Mouse (Mus musculus): ENCODE measurements around the gene Il31. TPM values are rescaled to one million over a fixed set of nuclear protein-coding genes. Genes with fewer than 3 reads are reported as not detected.

Gene Il31
- polyA plus RNA-seq, 1 experiment from 2014 or later, result not detected

GRCm38 (mm10) chr5:123461420-123461819, 27.9 kb downstream of the Il31 start:
- no peak for TF ChIP-seq EP300 (IDR thresholded peaks at IDR 0.05)
- TF ChIP-seq CTCF (IDR thresholded peaks at IDR 0.05), result no peak
- Histone ChIP-seq H3K9ac (replicated peaks; ENCODE audit: low read depth) (no peak overlapping the region), H3K9me3 (ENCODE audit: low read length) (no peaks in the 10 kb centered on the region), H3K4me2 (replicated peaks; ENCODE audit: low read depth, low read length) (no peak overlapping the region), H3K27me3 (replicated peaks; ENCODE audit: insufficient read depth, low read length) (no peaks in the 10 kb centered on the region), H3K4me3 (ENCODE audit: low read depth, low read length) (no peak overlapping the region), H3K4me1 (ENCODE audit: insufficient read depth, low read depth, low read length) (no peaks in the 10 kb centered on the region), H3K36me3 (ENCODE audit: insufficient read depth, low read length) (0 out of 2 replicates have a peak, but pooled peaks cover 6% of the 10 kb centered on the region), H3K27ac (ENCODE audit: low read length) (no peak overlapping the region)
- ATAC-seq, result no peak
- no peak for DNase-seq (ENCODE audit: low spot score)
- 43% methylated on average over 5 of the region's 5 CpGs for WGBS

- H3K9me3 ChIP-seq (ENCODE audit: low read length), result no peaks in the 10 kb centered on the region
- no peak for DNase-seq (ENCODE audit: low spot score)
- H3K4me1 ChIP-seq (ENCODE audit: insufficient read depth, low read depth, low read length), result no peaks in the 10 kb centered on the region
- no peaks in the 10 kb centered on the region for H3K27me3 ChIP-seq (replicated peaks; ENCODE audit: insufficient read depth, low read length)
- peaks cover 48% of the 10 kb centered on the region for H3K36me3 ChIP-seq (ENCODE audit: insufficient read depth, low read length)
- H3K9ac ChIP-seq (replicated peaks; ENCODE audit: low read depth), result no peak overlapping the region
- H3K4me2 ChIP-seq (replicated peaks; ENCODE audit: low read depth, low read length), result no peak overlapping the region
- ATAC-seq, result no peak
- TF ChIP-seq EP300 (IDR thresholded peaks at IDR 0.05), result no peak
- no peak for TF ChIP-seq CTCF (IDR thresholded peaks at IDR 0.05)
- no peak overlapping the region for H3K27ac ChIP-seq (ENCODE audit: low read length)
- WGBS, result 94% methylated on average over 7 of the region's 7 CpGs
- no peak overlapping the region for H3K4me3 ChIP-seq (ENCODE audit: low read depth, low read length)
Observed at GRCm38 (mm10) chr5:123451886-123452285, 37.4 kb downstream of the Il31 start.

GRCm38 (mm10) chr5:123444849-123445334, 44.4 kb downstream of the Il31 start:
- no peak for TF ChIP-seq EP300 (IDR thresholded peaks at IDR 0.05)
- no peak for TF ChIP-seq CTCF (IDR thresholded peaks at IDR 0.05)
- Histone ChIP-seq H3K36me3 (ENCODE audit: insufficient read depth, low read length) (peaks cover 45% of the 10 kb centered on the region), H3K4me2 (replicated peaks; ENCODE audit: low read depth, low read length) (no peak overlapping the region), H3K4me1 (ENCODE audit: insufficient read depth, low read depth, low read length) (no peaks in the 10 kb centered on the region), H3K27me3 (replicated peaks; ENCODE audit: insufficient read depth, low read length) (no peaks in the 10 kb centered on the region), H3K9ac (replicated peaks; ENCODE audit: low read depth) (no peak overlapping the region), H3K27ac (ENCODE audit: low read length) (no peak overlapping the region), H3K9me3 (ENCODE audit: low read length) (no peaks in the 10 kb centered on the region), H3K4me3 (ENCODE audit: low read depth, low read length) (no peak overlapping the region)
- DNase-seq (ENCODE audit: low spot score) (no peak), ATAC-seq (no peak)
- WGBS, result 90% methylated on average over 5 of the region's 5 CpGs

GRCm38 (mm10) chr5:123444069-123444468, 45.2 kb downstream of the Il31 start:
- ATAC-seq, result peak; percentile 56; the same call in 1 of the 2 replicates

GRCm38 (mm10) chr5:123442283-123442682, 47.0 kb downstream of the Il31 start:
- DNase-seq (ENCODE audit: low spot score) (no peak), ATAC-seq (no peak)
- TF ChIP-seq EP300 (IDR thresholded peaks at IDR 0.05) (no peak), CTCF (IDR thresholded peaks at IDR 0.05) (no peak)
- Histone ChIP-seq H3K9me3 (ENCODE audit: low read length) (no peaks in the 10 kb centered on the region), H3K36me3 (ENCODE audit: insufficient read depth, low read length) (peaks cover 39% of the 10 kb centered on the region), H3K9ac (replicated peaks; ENCODE audit: low read depth) (no peak overlapping the region), H3K4me3 (ENCODE audit: low read depth, low read length) (no peak overlapping the region), H3K4me1 (ENCODE audit: insufficient read depth, low read depth, low read length) (no peaks in the 10 kb centered on the region), H3K27me3 (replicated peaks; ENCODE audit: insufficient read depth, low read length) (no peaks in the 10 kb centered on the region), H3K27ac (ENCODE audit: low read length) (no peak overlapping the region), H3K4me2 (replicated peaks; ENCODE audit: low read depth, low read length) (no peak overlapping the region)
- 88% methylated on average over 3 of the region's 3 CpGs for WGBS

More at GRCm38 (mm10) chr5:123444069-123444468, 45.2 kb downstream of the Il31 start:
- Histone ChIP-seq H3K36me3 (ENCODE audit: insufficient read depth, low read length) (peaks cover 39% of the 10 kb centered on the region), H3K4me2 (replicated peaks; ENCODE audit: low read depth, low read length) (no peak overlapping the region), H3K27me3 (replicated peaks; ENCODE audit: insufficient read depth, low read length) (no peaks in the 10 kb centered on the region), H3K9ac (replicated peaks; ENCODE audit: low read depth) (no peak overlapping the region), H3K4me3 (ENCODE audit: low read depth, low read length) (no peak overlapping the region), H3K4me1 (ENCODE audit: insufficient read depth, low read depth, low read length) (no peaks in the 10 kb centered on the region), H3K27ac (ENCODE audit: low read length) (no peak overlapping the region), H3K9me3 (ENCODE audit: low read length) (no peaks in the 10 kb centered on the region)
- TF ChIP-seq CTCF (IDR thresholded peaks at IDR 0.05) (peak; percentile 91), EP300 (IDR thresholded peaks at IDR 0.05) (no peak)
- WGBS, result 47% methylated on average over 4 of the region's 4 CpGs
- peak; percentile 78 for DNase-seq (ENCODE audit: low spot score)

- Histone ChIP-seq H3K4me2 (replicated peaks; ENCODE audit: low read depth, low read length) (no peak overlapping the region), H3K27me3 (replicated peaks; ENCODE audit: insufficient read depth, low read length) (no peaks in the 10 kb centered on the region), H3K36me3 (ENCODE audit: insufficient read depth, low read length) (peaks cover 26% of the 10 kb centered on the region), H3K9ac (replicated peaks; ENCODE audit: low read depth) (no peak overlapping the region), H3K4me1 (ENCODE audit: insufficient read depth, low read depth, low read length) (peaks cover 7% of the 10 kb centered on the region; the same call in 1 of the 2 replicates), H3K27ac (ENCODE audit: low read length) (no peak overlapping the region), H3K4me3 (ENCODE audit: low read depth, low read length) (no peak overlapping the region), H3K9me3 (ENCODE audit: low read length) (no peaks in the 10 kb centered on the region)
- ATAC-seq (no peak), DNase-seq (ENCODE audit: low spot score) (no peak)
- WGBS, result 65% methylated on average over 4 of the region's 4 CpGs
- TF ChIP-seq EP300 (IDR thresholded peaks at IDR 0.05) (no peak), CTCF (IDR thresholded peaks at IDR 0.05) (no peak)
Observed at GRCm38 (mm10) chr5:123440664-123441063, 48.6 kb downstream of the Il31 start.

GRCm38 (mm10) chr5:123439941-123440340, 49.3 kb downstream of the Il31 start:
- Histone ChIP-seq H3K9me3 (ENCODE audit: low read length) (no peaks in the 10 kb centered on the region), H3K4me2 (replicated peaks; ENCODE audit: low read depth, low read length) (no peak overlapping the region), H3K27me3 (replicated peaks; ENCODE audit: insufficient read depth, low read length) (no peaks in the 10 kb centered on the region), H3K36me3 (ENCODE audit: insufficient read depth, low read length) (peaks cover 19% of the 10 kb centered on the region), H3K9ac (replicated peaks; ENCODE audit: low read depth) (no peak overlapping the region), H3K27ac (ENCODE audit: low read length) (no peak overlapping the region), H3K4me1 (ENCODE audit: insufficient read depth, low read depth, low read length) (peaks cover 7% of the 10 kb centered on the region; the same call in 1 of the 2 replicates), H3K4me3 (ENCODE audit: low read depth, low read length) (no peak overlapping the region)
- 90% methylated on average over 4 of the region's 4 CpGs for WGBS
- TF ChIP-seq EP300 (IDR thresholded peaks at IDR 0.05), result no peak
- peak; percentile 55 for TF ChIP-seq CTCF (IDR thresholded peaks at IDR 0.05)
- DNase-seq (ENCODE audit: low spot score), result no peak
- ATAC-seq, result no peak
